Mouse (Mus musculus) liver, embryonic 14 days (tissue): Measurements from ENCODE around the gene Osbpl10. TPM values are rescaled to one million over a fixed set of nuclear protein-coding genes. Genes with fewer than 3 reads are reported as not detected.

Experiments
- polyA plus RNA-seq: library from polyadenylated mRNA; depleted of rRNA; stranded (reverse); fragments of >200 nt; gene quantifications from 2 replicates; pipeline ENCODE4 v1.2.3, GENCODE M21; 2012; rRNA removed

Osbpl10 gene
- 0.19 and 0.28 TPM in 2 replicates for polyA plus RNA-seq

GRCm38 (mm10) chr9:114978281-114979111 lies at the start of gene Osbpl10:
TSS of gene Osbpl10 (plus strand) at chr9:114978569.

GRCm38 (mm10) chr9:114933723-114934171 lies 44.6 kb upstream of the Osbpl10 start, which contains the start of gene Gpd1l:
TSS of gene Gpd1l (minus strand) at chr9:114933987.

GRCm38 (mm10) chr9:114982689-114983360 lies 4.5 kb downstream of the Osbpl10 start, which contains the start of gene Rps27rt:
TSS of gene Rps27rt (minus strand) at chr9:114982739.

Other genes with a start within 250 kb of the Osbpl10 start
- gene Cmtm6, start 247.5 kb upstream of the Osbpl10 start, polyA plus RNA-seq: 10.3 and 12.5 TPM in 2 replicates
- 30.2 and 38.2 TPM in 2 replicates for gene Cmtm7, start 196.7 kb upstream of the Osbpl10 start, polyA plus RNA-seq
- gene Cmtm8, start 134.4 kb upstream of the Osbpl10 start, polyA plus RNA-seq: 13.7 and 16.8 TPM in 2 replicates
- gene Gpd1l, start 44.6 kb upstream of the Osbpl10 start, polyA plus RNA-seq: 4.3 and 5.1 TPM in 2 replicates
- 35.8 and 41.1 TPM in 2 replicates for gene Rps27rt, start 4.2 kb downstream of the Osbpl10 start, polyA plus RNA-seq